Mouse (Mus musculus): ENCODE measurements around the gene Ccdc167. TPM values are rescaled to one million over a fixed set of nuclear protein-coding genes. Genes with fewer than 3 reads are reported as not detected.

Gene Ccdc167
- polyA plus RNA-seq, 1 experiment from 2014 or later, result 13.0 TPM

- H3K36me3 ChIP-seq, result no peaks in the 10 kb centered on the region
- no peak for ATAC-seq (ENCODE audit: low read depth)
- WGBS, result 54% methylated on average over 7 of the region's 7 CpGs
Observed at GRCm38 (mm10) chr17:29712565-29712964, 4.3 kb downstream of the Ccdc167 start.

GRCm38 (mm10) chr17:29711745-29712431, 5.0 kb downstream of the Ccdc167 start:
- no peak for ATAC-seq (ENCODE audit: low read depth)
- no peak overlapping the region for H3K4me3 ChIP-seq
- 56% methylated on average over 8 of the region's 8 CpGs for WGBS
- H3K9me3 ChIP-seq, result no peaks in the 10 kb centered on the region
- H3K4me2 ChIP-seq, result no peak overlapping the region
- peak overlapping the region; percentile 82 for H3K27ac ChIP-seq (replicated peaks)
- H3K36me3 ChIP-seq, result no peaks in the 10 kb centered on the region
- H3K9ac ChIP-seq, result no peak overlapping the region
- H3K4me1 ChIP-seq (replicated peaks), result peaks cover 79% of the 10 kb centered on the region
- no peaks in the 10 kb centered on the region for H3K27me3 ChIP-seq

More at GRCm38 (mm10) chr17:29712565-29712964, 4.3 kb downstream of the Ccdc167 start:
- Histone ChIP-seq H3K4me3 (no peak overlapping the region), H3K9me3 (no peaks in the 10 kb centered on the region), H3K4me1 (replicated peaks) (peaks cover 77% of the 10 kb centered on the region), H3K4me2 (no peak overlapping the region), H3K27ac (replicated peaks) (peak overlapping the region; percentile 82; the same call in 1 of the 2 replicates), H3K27me3 (no peaks in the 10 kb centered on the region), H3K9ac (no peak overlapping the region)

GRCm38 (mm10) chr17:29711076-29711744, 5.6 kb downstream of the Ccdc167 start:
- Histone ChIP-seq H3K4me3 (no peak overlapping the region), H3K27ac (replicated peaks) (peak overlapping the region; percentile 82), H3K4me1 (replicated peaks) (peaks cover 81% of the 10 kb centered on the region), H3K27me3 (no peaks in the 10 kb centered on the region), H3K9me3 (no peaks in the 10 kb centered on the region), H3K9ac (no peak overlapping the region), H3K36me3 (no peaks in the 10 kb centered on the region), H3K4me2 (no peak overlapping the region)
- WGBS, result 59% methylated on average over 19 of the region's 19 CpGs
- ATAC-seq (ENCODE audit: low read depth), result no peak

GRCm38 (mm10) chr17:29710562-29711044, 6.2 kb downstream of the Ccdc167 start:
- WGBS, result 58% methylated on average over 11 of the region's 11 CpGs
- no peak overlapping the region for H3K4me2 ChIP-seq
- no peaks in the 10 kb centered on the region for H3K36me3 ChIP-seq
- no peak for ATAC-seq (ENCODE audit: low read depth)
- H3K4me3 ChIP-seq, result no peak overlapping the region
- H3K4me1 ChIP-seq (replicated peaks), result peaks cover 75% of the 10 kb centered on the region
- H3K27ac ChIP-seq (replicated peaks), result peak overlapping the region; percentile 82
- 0 out of 2 replicates have a peak overlapping the region, but pooled peaks have one; percentile 1 for H3K9ac ChIP-seq
- H3K27me3 ChIP-seq, result no peaks in the 10 kb centered on the region
- H3K9me3 ChIP-seq, result no peaks in the 10 kb centered on the region

GRCm38 (mm10) chr17:29708783-29709182, 8.1 kb downstream of the Ccdc167 start:
- H3K27ac ChIP-seq (replicated peaks), result no peak overlapping the region; the same call in 1 of the 2 replicates
- H3K4me2 ChIP-seq, result no peak overlapping the region
- ATAC-seq (ENCODE audit: low read depth), result no peak
- H3K4me3 ChIP-seq, result no peak overlapping the region
- peaks cover 78% of the 10 kb centered on the region for H3K4me1 ChIP-seq (replicated peaks)
- WGBS, result 82% methylated on average over 5 of the region's 5 CpGs
- H3K9ac ChIP-seq, result 0 out of 2 replicates have a peak overlapping the region, but pooled peaks have one; percentile 18
- peaks cover 8% of the 10 kb centered on the region for H3K36me3 ChIP-seq
- no peaks in the 10 kb centered on the region for H3K27me3 ChIP-seq
- no peaks in the 10 kb centered on the region for H3K9me3 ChIP-seq

GRCm38 (mm10) chr17:29706981-29707545, 9.8 kb downstream of the Ccdc167 start:
- Histone ChIP-seq H3K27ac (replicated peaks) (peak overlapping the region; percentile 11; the same call in 1 of the 2 replicates), H3K27me3 (no peaks in the 10 kb centered on the region), H3K4me2 (no peak overlapping the region), H3K9me3 (no peaks in the 10 kb centered on the region), H3K9ac (peak overlapping the region; percentile 26; the same call in 1 of the 2 replicates), H3K4me3 (no peak overlapping the region), H3K36me3 (peaks cover 24% of the 10 kb centered on the region), H3K4me1 (replicated peaks) (peaks cover 80% of the 10 kb centered on the region)
- 22% methylated on average over 5 of the region's 5 CpGs for WGBS
- no peak for ATAC-seq (ENCODE audit: low read depth)

GRCm38 (mm10) chr17:29705881-29706280, 11.0 kb downstream of the Ccdc167 start:
- Histone ChIP-seq H3K9ac (no peak overlapping the region), H3K4me3 (no peak overlapping the region), H3K27ac (replicated peaks) (no peak overlapping the region), H3K36me3 (peaks cover 36% of the 10 kb centered on the region), H3K27me3 (no peaks in the 10 kb centered on the region), H3K9me3 (no peaks in the 10 kb centered on the region), H3K4me2 (no peak overlapping the region), H3K4me1 (replicated peaks) (peaks cover 69% of the 10 kb centered on the region)
- WGBS, result 79% methylated on average over 5 of the region's 5 CpGs
- ATAC-seq (ENCODE audit: low read depth), result no peak

GRCm38 (mm10) chr17:29704781-29705180, 12.1 kb downstream of the Ccdc167 start:
- Histone ChIP-seq H3K4me1 (replicated peaks) (peaks cover 58% of the 10 kb centered on the region), H3K27me3 (no peaks in the 10 kb centered on the region), H3K27ac (replicated peaks) (no peak overlapping the region), H3K9me3 (no peaks in the 10 kb centered on the region), H3K4me2 (no peak overlapping the region), H3K9ac (no peak overlapping the region), H3K4me3 (no peak overlapping the region), H3K36me3 (peaks cover 47% of the 10 kb centered on the region)
- 36% methylated on average over 3 of the region's 3 CpGs for WGBS
- peak; percentile 61; the same call in 1 of the 2 replicates for ATAC-seq (ENCODE audit: low read depth)

- H3K27me3 ChIP-seq, result no peaks in the 10 kb centered on the region
- no peak overlapping the region for H3K4me3 ChIP-seq
- H3K4me2 ChIP-seq, result no peak overlapping the region
- 75% methylated on average over 4 of the region's 4 CpGs for WGBS
- H3K27ac ChIP-seq (replicated peaks), result peak overlapping the region; percentile 56
- peaks cover 64% of the 10 kb centered on the region for H3K36me3 ChIP-seq
- ATAC-seq (ENCODE audit: low read depth), result no peak
- peaks cover 41% of the 10 kb centered on the region for H3K4me1 ChIP-seq (replicated peaks)
- no peak overlapping the region; the same call in 1 of the 2 replicates for H3K9ac ChIP-seq
- H3K9me3 ChIP-seq, result no peaks in the 10 kb centered on the region
Observed at GRCm38 (mm10) chr17:29702938-29703710, 13.7 kb downstream of the Ccdc167 start.

GRCm38 (mm10) chr17:29700573-29700972, 16.3 kb downstream of the Ccdc167 start:
- H3K4me1 ChIP-seq (replicated peaks), result peaks cover 22% of the 10 kb centered on the region
- H3K27me3 ChIP-seq, result no peaks in the 10 kb centered on the region
- H3K4me3 ChIP-seq, result no peak overlapping the region
- no peaks in the 10 kb centered on the region for H3K9me3 ChIP-seq
- no peak overlapping the region for H3K27ac ChIP-seq (replicated peaks)
- 95% methylated on average over 7 of the region's 7 CpGs for WGBS
- H3K9ac ChIP-seq, result no peak overlapping the region
- no peak overlapping the region for H3K4me2 ChIP-seq
- peaks cover 87% of the 10 kb centered on the region for H3K36me3 ChIP-seq
- ATAC-seq (ENCODE audit: low read depth), result no peak

GRCm38 (mm10) chr17:29698421-29698820, 18.4 kb downstream of the Ccdc167 start:
- ATAC-seq (ENCODE audit: low read depth), result no peak
- Histone ChIP-seq H3K4me1 (replicated peaks) (peaks cover 12% of the 10 kb centered on the region), H3K9ac (no peak overlapping the region), H3K27me3 (no peaks in the 10 kb centered on the region), H3K36me3 (peaks cover 97% of the 10 kb centered on the region), H3K4me2 (no peak overlapping the region), H3K9me3 (no peaks in the 10 kb centered on the region), H3K27ac (replicated peaks) (no peak overlapping the region), H3K4me3 (no peak overlapping the region)
- WGBS, result 85% methylated on average over 6 of the region's 6 CpGs
